Mouse (Mus musculus): ENCODE measurements around the gene Ntng2. TPM values are rescaled to one million over a fixed set of nuclear protein-coding genes. Genes with fewer than 3 reads are reported as not detected.

The Ntng2 gene
- polyA plus RNA-seq, 1 experiment = 23.4 TPM

DNA sequence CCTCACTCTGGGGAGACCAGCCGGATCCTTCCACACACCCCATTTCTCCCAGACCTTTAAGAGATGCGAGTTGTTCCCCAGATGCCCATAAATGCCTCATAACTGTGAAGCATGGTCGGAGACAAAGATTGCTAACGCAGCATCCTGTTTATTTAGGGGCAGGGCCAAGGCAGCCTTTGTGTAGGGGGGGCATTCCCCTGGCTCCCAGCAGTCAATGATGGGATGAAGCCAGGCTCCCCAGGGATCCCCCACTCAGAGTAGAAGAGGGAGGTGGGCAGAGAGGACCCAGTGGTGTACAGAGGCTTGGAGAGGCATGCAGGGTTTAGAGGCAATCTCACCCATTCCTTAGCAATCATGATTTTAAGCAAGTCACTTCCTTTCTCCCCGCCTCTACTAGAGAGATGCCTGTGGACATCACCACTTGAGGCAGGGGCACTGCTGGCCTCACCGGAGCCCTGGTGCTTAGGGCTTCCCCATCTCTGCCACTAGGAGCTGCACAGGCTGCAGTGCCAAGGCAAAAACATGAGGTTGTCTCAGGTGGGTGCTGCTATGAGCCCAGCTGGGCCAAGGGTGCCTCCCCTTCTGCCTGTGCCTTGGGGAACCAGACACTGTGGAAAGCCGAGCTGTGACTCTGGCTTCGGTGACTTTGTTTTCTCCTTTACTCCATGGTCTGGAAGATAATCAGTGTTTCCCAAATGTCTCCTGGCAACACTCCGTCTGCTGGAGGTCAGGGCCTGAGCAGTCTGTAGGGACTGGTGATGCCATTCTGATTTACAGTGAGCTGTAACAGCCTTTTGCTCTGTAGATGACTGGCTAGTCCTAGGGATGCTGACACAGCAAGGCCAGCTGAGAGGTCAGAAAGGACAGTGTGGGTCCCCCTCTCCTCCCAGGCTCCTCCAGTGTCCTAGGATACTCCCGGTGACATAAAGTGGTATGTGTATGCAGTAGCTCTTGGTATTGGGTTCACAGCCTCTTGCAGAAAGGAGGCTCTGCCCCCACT, 61.3 kb downstream of the Ntng2 start:
- WGBS = 66% methylated on average over 10 of the region's 10 CpGs
- H3K4me3 ChIP-seq (ENCODE audit: low read depth, low read length) = no peak overlapping the region
- H3K27me3 ChIP-seq (ENCODE audit: control insufficient read depth, insufficient read depth, low read length) = peaks cover 13% of the 10 kb centered on the region
- no peaks in the 10 kb centered on the region for H3K36me3 ChIP-seq (ENCODE audit: control insufficient read depth, insufficient read depth, low read length)
- H3K27ac ChIP-seq (ENCODE audit: insufficient read depth, low read depth, low read length) = no peak overlapping the region
- peaks cover 6% of the 10 kb centered on the region for H3K4me1 ChIP-seq (ENCODE audit: control insufficient read depth, insufficient read depth, insufficient read length, low read length)
- TF ChIP-seq CTCF (IDR thresholded peaks at IDR 0.05; ENCODE audit: extremely low read depth, insufficient read length, insufficient replicate concordance, low read depth, low read length) (no peak), POLR2A (IDR thresholded peaks at IDR 0.05; ENCODE audit: low read depth, low read length) (no peak)

DNA sequence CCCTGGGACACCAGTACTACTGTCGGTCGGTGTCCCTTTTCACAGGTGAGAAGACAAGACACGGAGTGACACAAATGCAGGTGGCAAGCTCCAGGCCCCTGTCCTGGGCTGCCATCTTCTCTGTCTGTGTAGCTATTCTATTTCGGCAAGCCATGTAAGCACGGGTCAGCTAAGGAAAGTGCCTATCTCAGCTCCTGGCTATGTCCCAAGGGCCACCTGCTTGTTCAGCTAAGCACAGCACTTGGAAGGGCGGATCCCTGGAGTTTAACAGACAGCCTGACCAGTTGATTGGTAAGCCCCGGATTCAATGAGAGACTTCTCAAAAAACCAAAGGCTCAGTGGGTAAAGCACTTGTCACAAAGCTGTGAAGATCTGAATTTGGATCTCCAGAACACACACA, 62.4 kb downstream of the Ntng2 start:
- Histone ChIP-seq H3K36me3 (ENCODE audit: control insufficient read depth, insufficient read depth, low read length) (no peaks in the 10 kb centered on the region), H3K4me1 (ENCODE audit: control insufficient read depth, insufficient read depth, insufficient read length, low read length) (peaks cover 6% of the 10 kb centered on the region), H3K4me3 (ENCODE audit: low read depth, low read length) (no peak overlapping the region), H3K27me3 (ENCODE audit: control insufficient read depth, insufficient read depth, low read length) (peaks cover 7% of the 10 kb centered on the region), H3K27ac (ENCODE audit: insufficient read depth, low read depth, low read length) (no peak overlapping the region)
- WGBS = 73% methylated on average over 7 of the region's 7 CpGs
- TF ChIP-seq POLR2A (IDR thresholded peaks at IDR 0.05; ENCODE audit: low read depth, low read length) = no peak

DNA sequence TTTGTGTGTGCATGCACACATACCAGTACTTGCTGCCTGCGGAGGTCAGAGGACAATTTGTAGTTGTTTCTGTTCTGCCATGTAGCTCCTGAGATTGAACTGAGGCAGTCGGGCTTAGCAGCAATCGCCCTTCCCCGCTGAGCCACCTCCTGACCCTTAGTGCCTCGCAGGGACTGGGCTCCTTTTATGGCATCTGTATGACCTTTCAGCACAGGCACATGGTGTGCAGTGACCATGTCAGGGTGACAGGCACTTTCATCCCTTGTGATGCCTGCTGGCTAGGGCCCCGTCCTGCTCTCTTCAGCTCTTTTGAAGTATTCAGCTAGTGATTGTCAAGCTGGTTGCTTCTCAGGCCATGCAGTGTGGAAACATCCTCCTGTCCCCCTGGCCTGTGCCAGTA, 66.6 kb downstream of the Ntng2 start:
- H3K4me1 ChIP-seq (ENCODE audit: control insufficient read depth, insufficient read depth, insufficient read length, low read length) = no peaks in the 10 kb centered on the region
- H3K36me3 ChIP-seq (ENCODE audit: control insufficient read depth, insufficient read depth, low read length) = no peaks in the 10 kb centered on the region
- 74% methylated on average over 6 of the region's 6 CpGs for WGBS
- no peak overlapping the region for H3K4me3 ChIP-seq (ENCODE audit: low read depth, low read length)
- H3K27me3 ChIP-seq (ENCODE audit: control insufficient read depth, insufficient read depth, low read length) = no peaks in the 10 kb centered on the region
- H3K27ac ChIP-seq (ENCODE audit: insufficient read depth, low read depth, low read length) = no peak overlapping the region
- TF ChIP-seq CTCF (IDR thresholded peaks at IDR 0.05; ENCODE audit: extremely low read depth, insufficient read length, insufficient replicate concordance, low read depth, low read length) (no peak), POLR2A (IDR thresholded peaks at IDR 0.05; ENCODE audit: low read depth, low read length) (no peak)

GRCm38 (mm10) chr2:29183266-29183924, 69.4 kb downstream of the Ntng2 start:
- Histone ChIP-seq H3K36me3 (ENCODE audit: control insufficient read depth, insufficient read depth, low read length) (peaks cover 20% of the 10 kb centered on the region), H3K27me3 (ENCODE audit: control insufficient read depth, insufficient read depth, low read length) (no peaks in the 10 kb centered on the region), H3K27ac (ENCODE audit: insufficient read depth, low read depth, low read length) (no peak overlapping the region), H3K4me3 (ENCODE audit: low read depth, low read length) (no peak overlapping the region), H3K4me1 (ENCODE audit: control insufficient read depth, insufficient read depth, insufficient read length, low read length) (no peaks in the 10 kb centered on the region)
- TF ChIP-seq POLR2A (IDR thresholded peaks at IDR 0.05; ENCODE audit: low read depth, low read length) (no peak), CTCF (IDR thresholded peaks at IDR 0.05; ENCODE audit: extremely low read depth, insufficient read length, insufficient replicate concordance, low read depth, low read length) (no peak)
- WGBS = 61% methylated on average over 6 of the region's 6 CpGs

DNA sequence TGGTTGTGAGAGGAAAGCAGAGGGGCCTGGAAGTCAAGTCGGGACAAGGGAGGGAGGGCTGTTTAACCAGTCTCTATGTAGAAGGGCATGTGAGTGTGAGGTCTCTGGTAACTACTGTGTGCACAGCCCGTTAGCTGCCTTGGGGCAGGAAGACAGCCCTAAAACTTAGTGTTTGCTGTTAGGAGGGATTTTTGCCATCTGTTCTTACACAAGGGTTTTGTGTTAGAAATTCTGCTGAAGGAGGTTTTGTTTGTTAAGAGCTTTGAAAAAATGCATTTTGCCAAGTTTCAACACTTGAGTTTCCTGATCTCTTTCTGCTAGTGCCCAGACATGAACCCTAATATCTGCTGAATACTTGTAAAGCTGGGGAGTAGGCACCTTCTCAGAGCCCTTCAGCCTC, 71.7 kb downstream of the Ntng2 start:
- Histone ChIP-seq H3K4me3 (ENCODE audit: low read depth, low read length) (no peak overlapping the region), H3K4me1 (ENCODE audit: control insufficient read depth, insufficient read depth, insufficient read length, low read length) (no peaks in the 10 kb centered on the region), H3K27ac (ENCODE audit: insufficient read depth, low read depth, low read length) (no peak overlapping the region), H3K27me3 (ENCODE audit: control insufficient read depth, insufficient read depth, low read length) (no peaks in the 10 kb centered on the region), H3K36me3 (ENCODE audit: control insufficient read depth, insufficient read depth, low read length) (peaks cover 38% of the 10 kb centered on the region)
- TF ChIP-seq POLR2A (IDR thresholded peaks at IDR 0.05; ENCODE audit: low read depth, low read length) = no peak
- TF ChIP-seq CTCF (IDR thresholded peaks at IDR 0.05; ENCODE audit: extremely low read depth, insufficient read length, insufficient replicate concordance, low read depth, low read length) = no peak
- 69% methylated on average over 2 of the region's 2 CpGs for WGBS

DNA sequence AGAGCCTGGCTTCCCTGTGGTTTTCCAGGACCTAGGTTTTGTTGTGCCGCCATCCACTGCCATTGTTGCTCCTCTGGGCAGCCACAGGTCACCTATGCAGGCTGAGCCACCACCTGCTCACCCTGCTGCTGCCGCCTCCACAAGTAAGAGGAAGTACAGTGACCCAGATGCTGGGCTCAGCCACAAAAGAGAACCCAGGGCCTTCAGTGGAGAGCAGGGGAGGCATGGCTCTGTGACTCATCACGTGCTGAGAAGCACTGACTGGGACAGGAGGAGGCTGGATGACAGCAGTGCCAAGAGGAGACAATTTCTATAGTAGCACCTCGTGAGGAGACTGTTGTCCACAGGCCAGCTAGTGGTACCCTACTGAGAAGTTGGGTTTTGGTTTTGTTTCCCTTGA, 73.0 kb downstream of the Ntng2 start:
- Histone ChIP-seq H3K4me1 (ENCODE audit: control insufficient read depth, insufficient read depth, insufficient read length, low read length) (no peaks in the 10 kb centered on the region), H3K4me3 (ENCODE audit: low read depth, low read length) (no peak overlapping the region), H3K27ac (ENCODE audit: insufficient read depth, low read depth, low read length) (no peak overlapping the region), H3K27me3 (ENCODE audit: control insufficient read depth, insufficient read depth, low read length) (no peaks in the 10 kb centered on the region), H3K36me3 (ENCODE audit: control insufficient read depth, insufficient read depth, low read length) (peaks cover 38% of the 10 kb centered on the region)
- no peak for TF ChIP-seq POLR2A (IDR thresholded peaks at IDR 0.05; ENCODE audit: low read depth, low read length)
- TF ChIP-seq CTCF (IDR thresholded peaks at IDR 0.05; ENCODE audit: extremely low read depth, insufficient read length, insufficient replicate concordance, low read depth, low read length) = no peak
- 85% methylated on average over 4 of the region's 4 CpGs for WGBS

GRCm38 (mm10) chr2:29174887-29175286, 77.9 kb downstream of the Ntng2 start:
- H3K4me3 ChIP-seq (ENCODE audit: low read depth, low read length) = no peak overlapping the region
- H3K36me3 ChIP-seq (ENCODE audit: control insufficient read depth, insufficient read depth, low read length) = peaks cover 62% of the 10 kb centered on the region
- H3K4me1 ChIP-seq (ENCODE audit: control insufficient read depth, insufficient read depth, insufficient read length, low read length) = no peaks in the 10 kb centered on the region
- no peak overlapping the region for H3K27ac ChIP-seq (ENCODE audit: insufficient read depth, low read depth, low read length)
- no peak for TF ChIP-seq POLR2A (IDR thresholded peaks at IDR 0.05; ENCODE audit: low read depth, low read length)
- no peak for TF ChIP-seq CTCF (IDR thresholded peaks at IDR 0.05; ENCODE audit: extremely low read depth, insufficient read length, insufficient replicate concordance, low read depth, low read length)
- 51% methylated on average over 3 of the region's 3 CpGs for WGBS
- H3K27me3 ChIP-seq (ENCODE audit: control insufficient read depth, insufficient read depth, low read length) = no peaks in the 10 kb centered on the region
